Mouse (Mus musculus): Measurements from ENCODE around the gene Abcd2. TPM values are rescaled to one million over a fixed set of nuclear protein-coding genes. Genes with fewer than 3 reads are reported as not detected.

Gene Abcd2
- polyA plus RNA-seq (2012; rRNA removed): 0.04 and 0.06 TPM in 2 replicates

GRCm38 (mm10) chr15:91191412-91192222 is at the start of gene Abcd2:
Abcd2 (minus strand) TSS chr15:91191799.
- H3K27ac ChIP-seq (ENCODE audit: insufficient read depth, low read depth, low read length): peak within 1 kb of the TSS; percentile 38
- H3K36me3 ChIP-seq (ENCODE audit: control insufficient read depth, insufficient read depth, low read length): no peaks in the 10 kb centered on the region
- H3K4me1 ChIP-seq (ENCODE audit: control insufficient read depth, insufficient read depth, insufficient read length, low read length): no peaks in the 10 kb centered on the region
- no peak for TF ChIP-seq CTCF (IDR thresholded peaks at IDR 0.05; ENCODE audit: extremely low read depth, insufficient read length, insufficient replicate concordance, low read depth, low read length)
- no peak for TF ChIP-seq POLR2A (IDR thresholded peaks at IDR 0.05; ENCODE audit: low read depth, low read length)
- peak within 1 kb of the TSS; percentile 49 for H3K4me3 ChIP-seq (ENCODE audit: low read depth, low read length)
- H3K27me3 ChIP-seq (ENCODE audit: control insufficient read depth, insufficient read depth, low read length): no peaks in the 10 kb centered on the region
- 1% methylated on average over 22 of the region's 22 CpGs for WGBS

GRCm38 (mm10) chr15:91240683-91241335 is 49.2 kb upstream of the Abcd2 start:
- TF ChIP-seq POLR2A (IDR thresholded peaks at IDR 0.05; ENCODE audit: low read depth, low read length): no peak
- no peak for TF ChIP-seq CTCF (IDR thresholded peaks at IDR 0.05; ENCODE audit: extremely low read depth, insufficient read length, insufficient replicate concordance, low read depth, low read length)
- Histone ChIP-seq H3K4me1 (ENCODE audit: control insufficient read depth, insufficient read depth, insufficient read length, low read length) (no peaks in the 10 kb centered on the region), H3K4me3 (ENCODE audit: low read depth, low read length) (no peak overlapping the region), H3K36me3 (ENCODE audit: control insufficient read depth, insufficient read depth, low read length) (no peaks in the 10 kb centered on the region), H3K27me3 (ENCODE audit: control insufficient read depth, insufficient read depth, low read length) (no peaks in the 10 kb centered on the region), H3K27ac (ENCODE audit: insufficient read depth, low read depth, low read length) (no peak overlapping the region)
- WGBS: 79% methylated on average over 3 of the region's 3 CpGs

GRCm38 (mm10) chr15:91237294-91237693 is 45.7 kb upstream of the Abcd2 start:
- Histone ChIP-seq H3K4me1 (ENCODE audit: control insufficient read depth, insufficient read depth, insufficient read length, low read length) (no peaks in the 10 kb centered on the region), H3K4me3 (ENCODE audit: low read depth, low read length) (no peak overlapping the region), H3K27ac (ENCODE audit: insufficient read depth, low read depth, low read length) (no peak overlapping the region), H3K27me3 (ENCODE audit: control insufficient read depth, insufficient read depth, low read length) (no peaks in the 10 kb centered on the region), H3K36me3 (ENCODE audit: control insufficient read depth, insufficient read depth, low read length) (no peaks in the 10 kb centered on the region)
- no peak for TF ChIP-seq POLR2A (IDR thresholded peaks at IDR 0.05; ENCODE audit: low read depth, low read length)
- TF ChIP-seq CTCF (IDR thresholded peaks at IDR 0.05; ENCODE audit: extremely low read depth, insufficient read length, insufficient replicate concordance, low read depth, low read length): no peak
- WGBS: 72% methylated on average over 5 of the region's 5 CpGs

- Histone ChIP-seq H3K27ac (ENCODE audit: insufficient read depth, low read depth, low read length) (no peak overlapping the region), H3K27me3 (ENCODE audit: control insufficient read depth, insufficient read depth, low read length) (no peaks in the 10 kb centered on the region), H3K36me3 (ENCODE audit: control insufficient read depth, insufficient read depth, low read length) (no peaks in the 10 kb centered on the region), H3K4me3 (ENCODE audit: low read depth, low read length) (no peak overlapping the region), H3K4me1 (ENCODE audit: control insufficient read depth, insufficient read depth, insufficient read length, low read length) (no peaks in the 10 kb centered on the region)
- 44% methylated on average over 5 of the region's 5 CpGs for WGBS
- TF ChIP-seq POLR2A (IDR thresholded peaks at IDR 0.05; ENCODE audit: low read depth, low read length): no peak
- TF ChIP-seq CTCF (IDR thresholded peaks at IDR 0.05; ENCODE audit: extremely low read depth, insufficient read length, insufficient replicate concordance, low read depth, low read length): no peak
Observed at GRCm38 (mm10) chr15:91206518-91206917, 14.9 kb upstream of the Abcd2 start.

GRCm38 (mm10) chr15:91203521-91203920 is 11.9 kb upstream of the Abcd2 start:
- Histone ChIP-seq H3K4me1 (ENCODE audit: control insufficient read depth, insufficient read depth, insufficient read length, low read length) (no peaks in the 10 kb centered on the region), H3K36me3 (ENCODE audit: control insufficient read depth, insufficient read depth, low read length) (no peaks in the 10 kb centered on the region), H3K4me3 (ENCODE audit: low read depth, low read length) (no peak overlapping the region), H3K27me3 (ENCODE audit: control insufficient read depth, insufficient read depth, low read length) (no peaks in the 10 kb centered on the region), H3K27ac (ENCODE audit: insufficient read depth, low read depth, low read length) (no peak overlapping the region)
- TF ChIP-seq POLR2A (IDR thresholded peaks at IDR 0.05; ENCODE audit: low read depth, low read length) (no peak), CTCF (IDR thresholded peaks at IDR 0.05; ENCODE audit: extremely low read depth, insufficient read length, insufficient replicate concordance, low read depth, low read length) (no peak)
- 55% methylated on average over 3 of the region's 3 CpGs for WGBS

GRCm38 (mm10) chr15:91202486-91202885 is 10.9 kb upstream of the Abcd2 start:
- TF ChIP-seq POLR2A (IDR thresholded peaks at IDR 0.05; ENCODE audit: low read depth, low read length): no peak
- no peak for TF ChIP-seq CTCF (IDR thresholded peaks at IDR 0.05; ENCODE audit: extremely low read depth, insufficient read length, insufficient replicate concordance, low read depth, low read length)
- no peaks in the 10 kb centered on the region for H3K36me3 ChIP-seq (ENCODE audit: control insufficient read depth, insufficient read depth, low read length)
- WGBS: 95% methylated on average over 1 of the region's 1 CpGs

GRCm38 (mm10) chr15:91200833-91201232 is 9.2 kb upstream of the Abcd2 start:
- WGBS: 80% methylated on average over 1 of the region's 1 CpGs
- Histone ChIP-seq H3K27ac (ENCODE audit: insufficient read depth, low read depth, low read length) (no peak overlapping the region), H3K4me3 (ENCODE audit: low read depth, low read length) (no peak overlapping the region), H3K36me3 (ENCODE audit: control insufficient read depth, insufficient read depth, low read length) (no peaks in the 10 kb centered on the region), H3K27me3 (ENCODE audit: control insufficient read depth, insufficient read depth, low read length) (no peaks in the 10 kb centered on the region), H3K4me1 (ENCODE audit: control insufficient read depth, insufficient read depth, insufficient read length, low read length) (no peaks in the 10 kb centered on the region)
- TF ChIP-seq CTCF (IDR thresholded peaks at IDR 0.05; ENCODE audit: extremely low read depth, insufficient read length, insufficient replicate concordance, low read depth, low read length): no peak
- TF ChIP-seq POLR2A (IDR thresholded peaks at IDR 0.05; ENCODE audit: low read depth, low read length): no peak

More at GRCm38 (mm10) chr15:91202486-91202885, 10.9 kb upstream of the Abcd2 start:
- no peaks in the 10 kb centered on the region for H3K4me1 ChIP-seq (ENCODE audit: control insufficient read depth, insufficient read depth, insufficient read length, low read length)
- no peaks in the 10 kb centered on the region for H3K27me3 ChIP-seq (ENCODE audit: control insufficient read depth, insufficient read depth, low read length)
- no peak overlapping the region for H3K4me3 ChIP-seq (ENCODE audit: low read depth, low read length)
- no peak overlapping the region for H3K27ac ChIP-seq (ENCODE audit: insufficient read depth, low read depth, low read length)
